Mouse (Mus musculus) lung, embryonic 16.5 days (tissue): ENCODE measurements around the gene Hist1h4b. TPM values are rescaled to one million over a fixed set of nuclear protein-coding genes. Genes with fewer than 3 reads are reported as not detected.
"Not testable (repeated sequence)": the region's sequence is repeated elsewhere in the genome, so short reads cannot be mapped to it uniquely, and the experiment has no call there.

ENCODE experiments used
- ATAC-seq: fragments of 200-750 bp; cut with Nextera tagmentation; 2 replicates; pipeline ENCODE4 v1.8.0; 2017; ENCODE audit warnings: low read depth, mild to moderate bottlenecking, moderate library complexity
- H3K27ac ChIP-seq: fragments of 300-500 bp; sonication (generic); 2 replicates; pipeline ENCODE4 v1.5.1; 2014; ENCODE audit warnings: mild to moderate bottlenecking, control low read depth, low read length
- H3K27me3 ChIP-seq: fragments of 300-500 bp; sonication (generic); 2 replicates; pipeline ENCODE4 v1.6.1; 2014; ENCODE audit warnings: low read depth, low read length, mixed read lengths; ENCODE audit not compliant: control insufficient read depth, insufficient read depth
- H3K36me3 ChIP-seq: fragments of 300-500 bp; sonication (generic); 2 replicates; pipeline ENCODE4 v1.6.1; 2014; ENCODE audit warnings: low read length; ENCODE audit not compliant: control insufficient read depth, insufficient read depth
- H3K4me1 ChIP-seq: fragments of 300-500 bp; sonication (generic); replicated peaks from 2 replicates; pipeline ENCODE4 v1.6.1; 2014; ENCODE audit warnings: low read length, mixed read lengths; ENCODE audit not compliant: control insufficient read depth, insufficient read depth
- H3K4me2 ChIP-seq: fragments of 300-500 bp; sonication (generic); 2 replicates; pipeline ENCODE4 v1.6.1; 2014; ENCODE audit warnings: low read depth, low read length, control low read depth
- H3K4me3 ChIP-seq: fragments of 300-500 bp; sonication (generic); 2 replicates; pipeline ENCODE4 v1.5.1; 2014; ENCODE audit warnings: mild to moderate bottlenecking, low read length, control low read depth
- H3K9ac ChIP-seq: fragments of 300-500 bp; sonication (generic); 2 replicates; pipeline ENCODE4 v1.6.1; 2014; ENCODE audit warnings: low read length, control low read depth
- H3K9me3 ChIP-seq: fragments of 300-500 bp; sonication (generic); 2 replicates; pipeline ENCODE4 v1.6.1; 2016; ENCODE audit warnings: low read length; ENCODE audit not compliant: control insufficient read depth
- WGBS: fragments of 180-500 bp; shearing (Covaris S2); extraction: QIAGEN DNeasy Blood & Tissue Kit; methylation state at CpG from one replicate; pipeline ENCODE4 v1.1.7; 2014; 5-methylcytosine and 5-hydroxymethylcytosine counted together
- polyA plus RNA-seq: library from polyadenylated mRNA; unstranded; fragments of >200 nt; fragmentation: Nextera tagmentation; extraction: Ambion mirVana; gene quantifications from 2 replicates; pipeline ENCODE4 v1.2.1, GENCODE M21; 2015

The Hist1h4b gene
- polyA plus RNA-seq, 1 experiment from 2014 or later = 5.1 TPM

DNA sequence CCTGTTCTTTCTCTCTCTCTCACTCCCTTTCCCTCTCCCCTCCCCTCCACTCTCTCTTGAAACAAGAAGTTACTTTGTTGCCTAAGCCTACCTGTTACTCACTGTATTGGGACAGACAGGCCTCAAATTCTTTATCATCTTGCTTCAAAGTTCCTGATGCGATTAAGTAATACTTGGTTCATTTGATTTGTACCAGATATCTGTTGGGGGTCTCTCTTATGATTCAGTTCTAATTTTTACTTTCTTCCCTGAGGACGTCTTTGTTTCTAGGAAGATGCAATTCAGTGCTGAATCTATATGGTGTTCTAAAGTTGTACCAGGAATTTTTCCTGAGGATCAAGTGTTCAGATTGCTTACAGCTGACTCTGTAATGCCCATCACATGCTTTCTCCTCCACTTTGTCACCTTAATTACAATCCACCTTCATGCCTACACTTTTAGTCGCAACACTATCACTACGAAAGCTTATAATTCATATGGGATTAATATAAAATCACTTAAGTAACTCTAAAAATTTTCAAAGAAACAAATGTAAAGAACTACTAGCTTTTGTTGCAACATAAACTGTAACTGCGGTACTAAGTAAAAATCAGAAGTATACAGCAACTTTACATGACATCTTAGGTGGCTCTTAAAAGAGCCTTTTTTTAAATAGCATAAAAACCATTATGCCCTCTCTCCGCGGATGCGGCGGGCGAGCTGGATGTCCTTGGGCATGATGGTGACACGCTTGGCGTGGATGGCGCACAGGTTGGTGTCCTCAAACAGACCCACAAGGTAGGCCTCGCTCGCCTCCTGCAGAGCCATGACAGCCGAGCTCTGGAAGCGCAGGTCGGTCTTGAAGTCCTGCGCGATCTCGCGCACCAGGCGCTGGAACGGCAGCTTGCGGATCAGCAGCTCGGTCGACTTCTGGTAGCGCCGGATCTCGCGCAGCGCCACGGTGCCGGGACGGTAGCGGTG, 12.1 kb upstream of the Hist1h4b start:
- 1% methylated on average over 13 of the region's 36 CpGs for WGBS
- H3K4me2 ChIP-seq = peak overlapping the region; percentile 63
- H3K4me1 ChIP-seq = peaks cover 19% of the 10 kb centered on the region
- H3K9ac ChIP-seq = peak overlapping the region; percentile 72
- ATAC-seq = no peak
- H3K36me3 ChIP-seq = no peaks in the 10 kb centered on the region
- peak overlapping the region; percentile 82 for H3K27ac ChIP-seq
- H3K9me3 ChIP-seq = no peaks in the 10 kb centered on the region
- H3K27me3 ChIP-seq = no peaks in the 10 kb centered on the region
- H3K4me3 ChIP-seq = peak overlapping the region; percentile 52

DNA sequence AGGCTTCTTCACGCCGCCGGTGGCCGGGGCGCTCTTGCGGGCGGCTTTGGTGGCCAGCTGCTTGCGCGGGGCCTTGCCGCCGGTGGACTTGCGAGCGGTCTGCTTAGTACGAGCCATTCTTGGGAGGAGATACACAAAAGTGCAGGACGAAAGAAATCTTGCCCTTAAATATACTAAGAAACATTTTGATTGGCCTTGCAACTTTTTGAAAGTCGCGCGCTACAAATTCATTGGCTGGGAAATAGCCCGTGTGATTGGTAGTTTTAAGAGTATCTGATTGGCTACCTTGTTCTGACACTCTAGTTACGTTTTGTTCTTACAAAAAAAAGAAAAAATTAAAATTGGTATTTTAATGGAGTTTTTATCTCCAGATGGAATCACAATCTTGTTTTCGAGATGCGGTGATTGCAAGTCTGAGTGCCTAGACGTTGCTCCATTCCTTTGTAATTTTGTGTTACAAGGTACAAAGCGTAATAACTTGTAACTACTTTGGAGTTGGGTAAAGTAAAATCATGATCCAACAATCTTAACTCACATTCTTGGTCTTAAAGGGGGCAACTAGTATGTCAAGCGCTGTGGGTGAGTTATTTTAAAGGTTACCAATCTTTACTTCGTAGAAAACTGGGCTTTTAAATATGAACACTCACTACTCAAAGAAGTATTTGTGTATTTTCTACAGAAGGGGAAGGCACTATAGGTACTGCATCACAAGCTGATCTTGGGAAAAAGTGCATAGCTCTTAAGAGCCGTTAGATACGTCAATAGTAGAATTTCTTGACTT, 11.2 kb upstream of the Hist1h4b start, which contains the start of gene Hist1h3c:
Gene Hist1h3c (minus strand): TSS at position 222 of the 781 bp plus-strand sequence.
- Histone ChIP-seq H3K27me3 (no peaks in the 10 kb centered on the region), H3K36me3 (no peaks in the 10 kb centered on the region), H3K4me3 (peak within 1 kb of the TSS; percentile 52), H3K9me3 (no peaks in the 10 kb centered on the region), H3K9ac (peak within 1 kb of the TSS; percentile 75), H3K4me2 (peak within 1 kb of the TSS; percentile 63), H3K4me1 (peaks cover 15% of the 10 kb centered on the region), H3K27ac (peak within 1 kb of the TSS; percentile 99)
- ATAC-seq = peak; percentile 69
- under 1% methylated on average over 23 of the region's 28 CpGs for WGBS

DNA sequence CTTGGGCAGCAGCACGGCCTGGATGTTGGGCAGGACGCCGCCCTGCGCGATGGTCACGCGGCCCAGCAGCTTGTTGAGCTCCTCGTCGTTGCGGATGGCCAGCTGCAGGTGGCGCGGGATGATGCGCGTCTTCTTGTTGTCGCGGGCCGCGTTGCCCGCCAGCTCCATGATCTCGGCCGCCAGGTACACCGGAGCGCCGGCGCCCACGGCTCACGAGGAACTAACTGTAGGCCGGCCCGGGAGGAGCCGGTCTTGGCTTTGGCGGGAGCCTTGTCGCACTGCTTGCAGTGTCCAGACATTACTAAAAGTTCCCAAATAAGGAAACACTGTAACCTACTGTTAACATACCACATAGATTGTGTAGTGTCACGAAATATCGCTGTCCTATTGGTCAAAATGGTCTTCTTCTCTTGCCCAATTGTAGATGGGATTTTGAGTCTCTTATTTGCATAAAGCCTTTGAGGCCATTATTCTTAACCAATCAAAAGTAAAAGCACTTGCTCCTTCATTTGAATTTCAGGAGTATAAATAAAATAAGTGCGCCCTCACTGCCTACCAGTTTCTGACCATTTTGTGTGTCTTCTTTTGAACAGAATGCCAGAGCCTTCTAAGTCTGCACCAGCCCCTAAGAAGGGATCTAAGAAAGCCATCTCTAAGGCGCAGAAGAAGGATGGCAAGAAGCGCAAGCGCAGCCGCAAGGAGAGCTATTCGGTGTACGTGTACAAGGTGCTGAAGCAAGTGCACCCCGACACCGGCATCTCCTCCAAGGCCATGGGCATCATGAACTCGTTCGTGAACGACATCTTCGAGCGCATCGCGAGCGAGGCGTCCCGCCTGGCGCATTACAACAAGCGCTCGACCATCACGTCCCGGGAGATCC, 10.4 kb upstream of the Hist1h4b start, which contains the start of gene Hist1h2bb:
Gene Hist1h2bb (plus strand): TSS at position 534 of the 880 bp plus-strand sequence.
- Histone ChIP-seq H3K27ac (peak within 1 kb of the TSS; percentile 99), H3K4me1 (peaks cover 15% of the 10 kb centered on the region), H3K4me2 (peak within 1 kb of the TSS; percentile 63), H3K4me3 (peak within 1 kb of the TSS; percentile 52), H3K9ac (peak within 1 kb of the TSS; percentile 75)
- H3K27me3 ChIP-seq, H3K36me3 ChIP-seq, H3K9me3 ChIP-seq: not testable (repeated sequence)
- WGBS = under 1% methylated on average over 38 of the region's 58 CpGs
- ATAC-seq = peak; percentile 92

DNA sequence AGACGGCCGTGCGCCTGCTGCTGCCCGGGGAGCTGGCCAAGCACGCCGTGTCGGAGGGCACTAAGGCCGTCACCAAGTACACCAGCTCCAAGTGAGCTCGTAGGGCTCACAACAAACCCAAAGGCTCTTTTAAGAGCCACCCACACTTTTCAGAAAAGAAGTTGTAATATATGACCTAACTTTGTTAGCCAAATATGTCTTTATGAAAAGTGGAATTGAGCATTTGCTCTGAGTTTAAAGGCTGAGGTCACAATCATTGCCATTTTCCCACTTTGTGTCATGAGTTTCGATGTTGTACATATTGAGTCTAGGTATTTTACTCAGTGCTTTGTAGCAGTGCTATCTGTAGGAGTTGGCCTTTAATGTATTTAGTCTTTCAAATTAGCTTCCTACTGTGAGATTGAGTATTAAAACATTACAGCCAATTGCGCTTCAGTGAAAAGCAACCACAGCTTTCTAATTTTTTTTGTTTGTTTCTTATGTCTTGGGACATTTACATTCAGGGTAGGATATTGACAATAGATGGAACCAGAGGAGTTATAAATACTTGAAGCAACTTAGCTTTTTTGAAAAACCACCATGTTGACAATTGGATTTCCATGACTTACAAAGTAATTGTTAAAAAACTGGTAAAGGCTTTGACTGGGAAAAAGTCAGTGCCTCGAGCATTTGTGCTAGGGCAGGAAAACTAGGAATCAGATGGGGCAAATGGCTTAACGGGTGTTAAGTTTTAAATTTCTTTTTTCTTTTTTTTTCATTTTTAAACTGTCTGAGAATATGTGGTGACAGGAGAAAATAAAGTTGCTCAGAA, 9.5 kb upstream of the Hist1h4b start:
- peak; percentile 4; the same call in 1 of the 2 replicates for ATAC-seq
- H3K9ac ChIP-seq = peak overlapping the region; percentile 67

DNA sequence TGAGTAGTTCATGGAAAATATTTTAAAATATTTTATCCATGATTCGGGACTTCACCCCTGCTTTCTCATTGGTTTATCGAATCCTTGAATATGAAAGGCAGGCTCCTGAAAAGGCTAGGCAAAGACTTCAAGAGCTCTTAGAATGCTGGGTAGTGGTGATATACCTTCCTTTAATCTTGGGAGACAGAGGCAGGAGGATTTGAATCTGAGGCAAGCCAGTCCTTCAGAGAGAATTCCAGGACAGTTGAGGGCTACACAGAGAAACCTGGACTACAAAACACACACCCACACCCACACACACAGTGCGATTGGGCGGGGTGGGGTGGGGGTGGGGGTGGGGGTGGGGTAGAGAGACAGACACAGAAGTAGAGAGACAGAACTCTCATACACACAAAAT, 8.9 kb upstream of the Hist1h4b start:
- Histone ChIP-seq H3K9me3 (no peaks in the 10 kb centered on the region), H3K4me2 (peak overlapping the region; percentile 52), H3K4me1 (peaks cover 14% of the 10 kb centered on the region), H3K27me3 (no peaks in the 10 kb centered on the region), H3K4me3 (no peak overlapping the region; the same call in 1 of the 2 replicates), H3K27ac (peak overlapping the region; percentile 99), H3K36me3 (no peaks in the 10 kb centered on the region), H3K9ac (peak overlapping the region; percentile 55)
- no peak for ATAC-seq
- 3% methylated on average over 4 of the region's 4 CpGs for WGBS

More for the DNA sequence above, 9.5 kb upstream of the Hist1h4b start:
- H3K27ac ChIP-seq = peak overlapping the region; percentile 99
- no peaks in the 10 kb centered on the region for H3K36me3 ChIP-seq
- H3K4me2 ChIP-seq = peak overlapping the region; percentile 52
- peak overlapping the region; percentile 52 for H3K4me3 ChIP-seq
- WGBS = 3% methylated on average over 10 of the region's 13 CpGs
- H3K9me3 ChIP-seq = no peaks in the 10 kb centered on the region
- no peaks in the 10 kb centered on the region for H3K27me3 ChIP-seq
- H3K4me1 ChIP-seq = peaks cover 13% of the 10 kb centered on the region

DNA sequence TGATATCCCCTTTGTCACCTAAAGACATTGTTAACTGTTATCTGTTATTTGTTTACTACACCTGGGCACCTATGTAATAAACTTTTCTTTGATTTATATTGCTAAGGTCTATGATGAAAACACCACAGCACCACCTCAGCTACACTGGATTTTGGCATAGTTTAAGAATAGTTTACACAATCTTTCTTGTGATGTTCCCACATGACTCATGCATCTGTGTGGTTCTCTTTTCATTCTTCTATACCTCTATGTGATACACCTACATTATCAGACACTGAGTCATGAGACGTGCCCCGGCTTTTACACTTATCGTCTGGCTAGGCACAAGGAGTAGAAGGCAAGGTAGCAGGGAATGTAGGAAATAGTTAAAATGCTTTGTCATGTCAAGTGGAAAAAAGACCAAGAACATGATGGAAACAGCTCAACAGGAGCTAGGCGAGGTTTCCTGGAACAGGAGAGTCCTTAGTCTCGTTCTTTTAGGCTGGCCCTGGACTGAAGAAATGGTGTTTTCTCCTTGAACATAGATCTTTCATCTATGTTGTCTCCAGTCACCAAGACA, 7.2 kb upstream of the Hist1h4b start:
- no peaks in the 10 kb centered on the region for H3K36me3 ChIP-seq
- H3K4me3 ChIP-seq = no peak overlapping the region
- H3K9me3 ChIP-seq = no peaks in the 10 kb centered on the region
- H3K27me3 ChIP-seq = no peaks in the 10 kb centered on the region
- H3K27ac ChIP-seq = 0 out of 2 replicates have a peak overlapping the region, but pooled peaks have one; percentile 1
- WGBS = 86% methylated on average over 5 of the region's 5 CpGs
- peaks cover 14% of the 10 kb centered on the region for H3K4me1 ChIP-seq
- no peak overlapping the region for H3K9ac ChIP-seq
- no peak overlapping the region for H3K4me2 ChIP-seq
- ATAC-seq = no peak

DNA sequence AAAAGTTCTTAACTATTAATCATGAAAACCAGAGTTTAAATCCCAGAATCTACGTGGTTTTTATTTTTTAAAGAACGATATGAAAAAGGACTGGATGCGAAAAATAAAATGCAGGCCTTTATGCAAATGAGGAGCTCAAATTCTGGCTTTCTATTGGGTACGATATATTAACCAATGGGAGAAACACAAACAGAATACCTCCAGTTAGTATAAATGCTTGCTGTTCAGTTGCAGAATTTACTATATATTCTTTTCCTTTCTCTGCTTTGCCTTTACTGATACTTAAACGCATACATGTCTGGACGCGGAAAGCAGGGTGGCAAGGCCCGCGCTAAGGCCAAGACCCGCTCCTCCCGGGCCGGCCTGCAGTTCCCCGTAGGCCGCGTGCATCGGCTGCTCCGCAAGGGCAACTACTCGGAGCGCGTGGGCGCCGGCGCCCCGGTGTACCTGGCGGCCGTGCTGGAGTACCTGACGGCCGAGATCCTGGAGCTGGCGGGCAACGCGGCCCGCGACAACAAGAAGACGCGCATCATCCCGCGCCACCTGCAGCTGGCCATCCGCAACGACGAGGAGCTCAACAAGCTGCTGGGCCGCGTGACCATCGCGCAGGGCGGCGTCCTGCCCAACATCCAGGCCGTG, 5.9 kb upstream of the Hist1h4b start, which contains the start of gene Hist1h2ab:
Gene Hist1h2ab (plus strand): TSS at position 288 of the 639 bp plus-strand sequence.
- under 1% methylated on average over 26 of the region's 47 CpGs for WGBS
- not testable (repeated sequence) for H3K36me3 ChIP-seq, H3K9me3 ChIP-seq, H3K27me3 ChIP-seq
- Histone ChIP-seq H3K4me2 (peak within 1 kb of the TSS; percentile 65), H3K4me1 (peaks cover 14% of the 10 kb centered on the region), H3K4me3 (peak within 1 kb of the TSS; percentile 49), H3K27ac (peak within 1 kb of the TSS; percentile 98), H3K9ac (peak within 1 kb of the TSS; percentile 67)
- ATAC-seq = peak; percentile 47
